Mouse (Mus musculus) kidney, adult 2 months (tissue): ENCODE results near the gene Zbtb20.

Experiments used
- CTCF ChIP-seq: fragments of 200-500 bp; conservative IDR thresholded peaks from 2 replicates; pipeline ENCODE4 v1.5.1; 2011; ENCODE audit warnings: low read depth, mild to moderate bottlenecking, control low read depth, low read length, moderate library complexity, mixed read lengths; ENCODE audit not compliant: insufficient read depth, insufficient read length
- POLR2A ChIP-seq: fragments of 200-500 bp; IDR thresholded peaks from one replicate; pipeline ENCODE4 v1.6.1; 2011; ENCODE audit warnings: low read depth, low read length, control low read depth

- TF ChIP-seq CTCF (no peak), POLR2A (no peak)
These were observed 765.5 kb downstream of the Zbtb20 start for GRCm38 (mm10) chr16:43641230-43641629.
